Mouse (Mus musculus): ENCODE data around the gene Tmem170.
"Not testable (repeated sequence)": the region's sequence is repeated elsewhere in the genome, so short reads cannot be mapped to it uniquely, and the experiment has no call there.

The Tmem170 gene

DNA sequence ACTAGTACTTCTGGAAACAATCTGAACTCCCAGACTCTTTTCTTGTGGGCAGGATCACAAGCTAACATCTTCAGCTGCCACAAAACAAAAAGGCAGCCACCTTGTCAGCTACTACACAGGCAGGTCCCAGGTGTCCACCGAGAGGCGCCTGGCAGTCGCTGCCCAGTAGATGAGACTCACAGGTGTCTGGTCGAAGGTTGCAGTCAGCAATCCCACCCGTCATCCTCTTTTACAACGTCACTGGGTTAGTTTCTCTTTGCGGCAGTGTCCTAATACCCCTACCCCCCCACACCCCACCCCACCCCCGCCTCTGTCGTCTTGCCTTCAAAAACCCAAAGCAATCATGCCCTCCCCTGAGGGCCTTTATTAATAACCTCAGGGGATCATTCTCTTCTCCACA lies 792 bp downstream of the Tmem170 start:
- DNase-seq (ENCODE audit: low spot score in 2 of 2): no peak

DNA sequence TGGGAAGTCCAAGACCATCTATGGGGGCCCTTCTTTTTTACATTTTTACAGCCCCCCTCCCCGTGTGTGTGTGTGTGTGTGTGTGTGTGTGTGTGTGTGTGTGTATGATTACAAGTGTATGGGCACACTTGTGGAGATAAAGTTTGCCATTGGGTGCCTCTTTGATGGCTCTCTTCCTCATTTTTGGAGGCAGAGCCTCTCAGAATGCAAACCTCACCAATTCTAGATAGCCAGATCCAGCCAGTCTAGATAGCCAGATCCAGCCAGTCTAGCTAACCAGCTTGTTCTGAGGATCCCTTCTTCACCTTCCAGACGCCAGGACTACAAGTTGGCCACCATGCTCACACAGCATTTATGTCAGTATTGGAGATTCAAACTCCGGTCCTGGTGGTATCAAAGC lies 5.3 kb downstream of the Tmem170 start:
- DNase-seq (ENCODE audit: low spot score in 2 of 2): no peak

GRCm38 (mm10) chr8:111870379-111870778 lies 6.2 kb downstream of the Tmem170 start:
- DNase-seq (ENCODE audit: low spot score in 2 of 2): no peak

GRCm38 (mm10) chr8:111868664-111869063 lies 7.9 kb downstream of the Tmem170 start:
- DNase-seq (ENCODE audit: low spot score in 2 of 2): no peak

- DNase-seq (ENCODE audit: low spot score in 2 of 2): no peak
Observed at GRCm38 (mm10) chr8:111865857-111866256, 10.7 kb downstream of the Tmem170 start.

- DNase-seq (ENCODE audit: low spot score in 2 of 2): no peak
Observed at GRCm38 (mm10) chr8:111865130-111865852, 11.3 kb downstream of the Tmem170 start.

- no peak for DNase-seq (ENCODE audit: low spot score in 2 of 2)
Observed at GRCm38 (mm10) chr8:111864648-111865047, 11.9 kb downstream of the Tmem170 start.

GRCm38 (mm10) chr8:111863280-111863679 lies 13.3 kb downstream of the Tmem170 start:
- DNase-seq (ENCODE audit: low spot score in 2 of 2): no peak

- no peak for DNase-seq (ENCODE audit: low spot score in 2 of 2)
Observed at GRCm38 (mm10) chr8:111855977-111856376, 20.6 kb downstream of the Tmem170 start.

- peak; percentile 94 to 96 for DNase-seq (ENCODE audit: low spot score in 2 of 2)
Observed at GRCm38 (mm10) chr8:111853861-111854501, 22.6 kb downstream of the Tmem170 start, which contains the start of gene Cfdp1. TSS of gene Cfdp1 (minus strand) at chr8:111854291.

DNA sequence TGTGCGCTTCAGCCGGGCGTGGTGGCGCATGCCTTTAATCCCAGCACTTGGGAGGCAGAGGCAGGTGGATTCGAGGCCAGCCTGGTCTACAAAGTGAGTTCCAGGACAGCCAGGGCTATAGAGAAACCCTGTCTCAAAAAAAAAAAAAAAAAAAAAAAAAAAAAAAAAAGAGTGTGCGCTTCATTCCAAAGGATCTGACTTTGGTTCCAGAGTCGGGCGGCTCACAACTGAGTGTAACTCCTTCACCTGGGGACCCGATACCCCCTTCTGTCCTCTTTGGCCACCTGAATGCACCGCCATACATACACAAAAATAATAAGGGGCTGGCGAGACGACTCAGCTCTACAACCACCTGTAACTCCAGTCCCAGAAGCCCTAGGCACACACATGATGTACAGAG lies 23.3 kb downstream of the Tmem170 start:
- DNase-seq (ENCODE audit: low spot score in 2 of 2): not testable (repeated sequence)

DNA sequence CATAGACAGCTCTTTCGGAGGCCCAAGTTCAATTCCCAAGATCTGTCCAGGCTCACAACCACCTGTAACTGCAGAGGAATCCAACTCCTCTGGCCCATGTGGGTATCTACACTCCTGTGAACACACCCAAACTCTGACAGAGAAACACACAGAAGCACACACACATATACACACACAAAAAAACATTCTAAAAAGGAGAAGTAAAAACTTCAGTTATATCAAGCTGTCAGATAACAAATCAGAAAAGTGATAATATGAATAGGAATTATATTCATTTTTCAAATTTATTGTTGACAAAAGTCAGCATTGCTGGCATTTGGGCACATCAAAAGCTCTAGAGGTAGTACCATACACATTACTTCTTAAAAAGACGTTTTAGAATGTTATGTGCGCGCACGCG lies 29.8 kb downstream of the Tmem170 start:
- DNase-seq (ENCODE audit: low spot score in 2 of 2): no peak

DNA sequence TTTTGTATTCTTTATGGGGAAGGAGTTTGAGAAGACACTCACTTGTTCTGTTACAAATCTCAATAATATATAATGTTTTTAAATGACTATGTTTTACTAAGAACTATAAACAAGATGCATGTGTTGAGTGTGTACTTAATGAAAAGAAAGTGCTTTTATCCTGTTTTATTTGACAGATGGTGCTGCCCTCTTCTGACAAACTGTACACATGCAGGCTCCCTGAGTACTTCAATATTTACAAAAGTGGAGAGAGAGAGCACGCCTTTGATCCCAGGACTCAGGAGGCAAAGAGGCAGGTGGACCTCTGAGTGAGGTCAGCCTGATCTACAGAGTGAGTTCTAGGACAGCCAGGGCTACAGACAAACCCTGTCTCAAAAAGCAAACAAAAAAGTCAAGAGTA lies 41.0 kb downstream of the Tmem170 start:
- no peak for DNase-seq (ENCODE audit: low spot score in 2 of 2)

DNA sequence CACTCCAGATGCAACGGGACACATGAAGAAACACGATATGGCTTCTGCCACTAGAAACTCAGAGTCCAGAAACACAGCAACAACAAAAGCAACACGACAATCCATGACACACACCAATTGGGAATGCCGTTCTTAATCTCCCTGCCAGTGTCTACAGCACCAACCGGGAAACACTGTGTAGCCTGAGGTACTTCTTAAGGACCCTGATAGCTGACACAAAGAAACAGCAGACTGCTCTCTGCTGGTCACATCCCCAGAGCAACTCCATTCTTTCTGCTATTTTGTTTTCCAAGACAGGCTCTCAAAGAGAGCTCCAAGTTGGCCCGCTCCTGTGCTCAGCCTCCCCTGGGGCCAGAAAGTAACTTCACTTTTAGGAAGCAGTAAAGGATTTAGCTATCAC lies 42.5 kb downstream of the Tmem170 start:
- DNase-seq (ENCODE audit: low spot score in 2 of 2): no peak

DNA sequence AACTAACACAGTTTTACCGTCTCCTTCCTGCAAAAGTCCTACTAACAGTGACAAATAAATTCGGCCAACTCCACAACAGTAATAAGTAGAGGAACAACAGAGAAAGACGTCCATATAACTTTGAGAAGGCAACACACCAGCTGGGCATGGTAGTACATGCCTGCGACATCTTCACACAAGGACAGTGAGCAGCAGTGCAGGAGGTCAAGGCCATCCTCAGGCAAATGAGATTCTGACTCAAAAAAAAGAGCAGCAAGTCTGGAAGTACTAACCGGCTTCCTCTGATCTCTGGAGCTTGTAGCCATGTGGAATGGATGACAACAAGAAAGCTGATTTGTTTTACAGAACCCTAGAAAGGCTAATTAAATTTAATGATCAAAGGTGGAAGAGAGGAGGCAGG lies 43.6 kb downstream of the Tmem170 start:
- no peak for DNase-seq (ENCODE audit: low spot score in 2 of 2)

- DNase-seq (ENCODE audit: low spot score in 2 of 2): no peak
Observed at GRCm38 (mm10) chr8:111831996-111832395, 44.6 kb downstream of the Tmem170 start.

DNA sequence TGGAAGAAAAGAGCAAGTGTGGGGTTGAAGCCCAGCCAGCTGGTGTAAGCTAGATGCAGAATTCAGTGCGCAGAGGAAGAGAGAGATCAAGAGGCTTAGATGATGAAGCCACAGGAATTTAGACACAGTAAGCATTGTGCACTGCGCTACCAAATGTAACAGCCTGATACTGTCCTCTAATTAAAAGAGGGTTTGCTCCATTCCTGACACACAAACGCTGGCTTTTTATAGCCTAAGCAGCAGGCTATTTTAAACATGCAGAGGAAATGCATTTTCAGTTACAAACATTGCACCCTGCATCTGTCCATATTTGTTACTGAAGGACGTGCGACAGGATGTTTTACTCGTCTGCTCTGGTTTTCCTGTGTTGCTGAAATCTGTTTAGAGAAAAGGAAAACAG lies 48.0 kb downstream of the Tmem170 start:
- DNase-seq (ENCODE audit: low spot score in 2 of 2): peak in 1 of 2 experiments; percentile 13

DNA sequence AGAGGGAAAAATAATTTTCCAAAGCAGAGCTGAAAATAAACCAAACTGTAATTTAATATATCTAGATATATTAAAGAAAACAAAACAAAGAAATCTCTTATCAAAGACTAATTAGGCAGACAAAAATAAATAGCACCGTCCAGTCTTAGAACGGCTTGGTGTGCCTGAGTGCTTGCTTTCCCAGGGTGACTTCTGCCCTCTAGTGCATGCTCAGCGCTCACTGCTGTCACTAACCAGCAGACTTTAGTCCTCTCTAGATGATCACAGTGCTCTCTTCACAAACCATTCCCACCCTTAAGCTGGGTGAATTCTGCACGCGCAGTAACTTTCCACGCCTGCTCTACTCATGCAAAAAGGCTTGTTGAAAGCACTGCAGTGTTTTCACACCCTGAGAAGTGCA lies 51.3 kb downstream of the Tmem170 start:
- DNase-seq (ENCODE audit: low spot score in 2 of 2): no peak

DNA sequence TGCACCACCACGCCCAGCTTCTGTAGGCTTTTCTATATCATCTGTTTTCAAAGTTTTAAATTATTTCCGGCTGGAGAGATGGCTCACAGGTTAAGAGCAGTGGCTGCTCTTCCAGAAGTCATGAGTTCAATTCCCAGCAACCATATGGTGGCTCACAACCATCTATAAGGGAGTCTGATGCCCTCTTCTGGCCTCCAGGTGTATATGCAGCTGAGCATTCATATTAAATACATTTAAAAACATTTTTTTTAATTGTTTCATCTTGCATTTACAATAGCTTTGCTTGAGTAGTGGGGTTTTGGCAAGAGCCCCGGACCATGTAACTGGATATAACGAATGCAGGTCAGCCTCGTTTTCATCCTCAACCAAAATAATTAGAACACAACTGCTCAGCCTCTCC lies 52.2 kb downstream of the Tmem170 start:
- DNase-seq (ENCODE audit: low spot score in 2 of 2): no peak

- no peak for DNase-seq (ENCODE audit: low spot score in 2 of 2)
Observed at GRCm38 (mm10) chr8:111821199-111821598, 55.4 kb downstream of the Tmem170 start.

GRCm38 (mm10) chr8:111820691-111821090 lies 55.9 kb downstream of the Tmem170 start:
- DNase-seq (ENCODE audit: low spot score in 2 of 2): no peak

DNA sequence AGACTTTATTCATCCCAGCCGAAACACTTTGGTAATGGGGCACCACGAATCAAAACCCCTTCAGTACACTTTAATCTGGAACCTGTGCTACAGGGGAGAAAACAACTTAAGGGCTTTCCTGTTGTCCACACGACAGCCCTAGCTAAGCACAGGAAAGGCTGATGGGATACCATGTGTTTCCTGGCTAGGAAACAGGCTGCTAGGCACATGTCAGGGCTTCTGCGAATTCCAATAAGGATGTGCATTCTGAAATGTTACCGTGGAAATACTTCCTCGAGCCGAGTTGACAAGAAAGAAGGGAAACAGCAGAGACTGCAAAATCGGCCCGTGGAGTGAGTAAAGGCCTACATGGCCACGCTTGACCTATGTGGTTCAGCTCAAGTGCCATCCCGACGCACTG lies 56.5 kb downstream of the Tmem170 start:
- DNase-seq (ENCODE audit: low spot score in 2 of 2): no peak

DNA sequence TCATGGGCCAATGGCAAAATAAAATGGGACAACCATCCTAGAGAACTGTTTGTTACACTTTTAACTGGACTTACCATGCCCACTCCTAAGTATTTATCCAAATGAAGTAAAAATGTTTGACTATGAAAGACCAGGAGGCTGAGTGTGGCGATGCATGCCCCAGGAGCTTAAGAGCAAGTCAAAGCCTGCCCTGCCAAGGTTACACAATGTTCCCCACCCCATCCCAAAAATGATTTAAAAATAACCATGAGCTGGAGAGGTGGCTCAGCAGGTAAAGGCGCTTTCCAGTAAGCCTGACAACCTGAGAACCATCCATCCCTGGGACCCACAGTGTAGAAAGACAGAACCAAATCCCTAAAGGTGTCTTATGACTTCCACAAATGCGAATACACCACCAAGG lies 58.0 kb downstream of the Tmem170 start:
- DNase-seq (ENCODE audit: low spot score in 2 of 2): no peak

- no peak for DNase-seq (ENCODE audit: low spot score in 2 of 2)
Observed at GRCm38 (mm10) chr8:111815078-111815477, 61.5 kb downstream of the Tmem170 start.

Data from left cerebral cortex, adult 9 months (tissue).